Mouse (Mus musculus): ENCODE results near the gene Fhit.

DNA sequence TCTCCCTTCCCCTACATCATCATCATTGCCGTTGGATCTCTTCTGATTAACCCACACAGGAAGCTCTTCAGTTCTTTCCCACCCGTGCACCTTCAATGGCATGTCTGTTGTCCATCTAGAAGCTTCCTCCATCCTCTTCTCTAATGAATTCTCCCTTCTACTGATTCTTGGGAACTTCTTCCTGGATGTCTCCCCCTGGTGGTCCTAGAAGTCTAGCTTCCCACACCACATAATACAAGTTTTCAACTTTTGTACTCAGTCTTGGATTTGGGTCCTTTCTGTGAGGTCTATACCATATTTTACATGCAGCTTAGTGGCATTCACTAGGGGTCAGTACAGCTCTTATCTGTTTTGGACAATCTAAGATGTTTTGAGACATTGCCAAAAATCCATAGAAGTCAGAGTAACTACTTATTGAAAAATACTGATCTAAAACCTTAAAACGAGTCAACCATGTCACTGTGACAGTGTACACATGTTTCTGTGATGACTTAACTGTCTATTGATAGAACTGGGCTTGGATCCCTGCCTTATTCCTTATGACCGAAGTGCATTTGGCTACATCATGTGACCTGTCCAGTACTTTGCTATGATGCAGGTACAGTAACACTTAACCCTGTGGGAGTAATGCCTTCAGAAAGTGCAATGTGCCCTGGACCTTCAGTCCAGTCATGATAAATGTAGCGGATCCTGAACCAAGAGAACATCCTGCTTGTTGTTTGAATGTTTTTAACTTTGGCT is 1141.3 kb downstream of the Fhit start:
- TF ChIP-seq CTCF (IDR thresholded peaks at IDR 0.05; ENCODE audit: control insufficient read depth, insufficient read depth, low read length) = no peak
- TF ChIP-seq POLR2A (IDR thresholded peaks at IDR 0.05; ENCODE audit: borderline replicate concordance, control insufficient read depth, low read depth, low read length) = no peak

Measured in bone marrow, adult 2 months (tissue).